Mouse (Mus musculus): ENCODE data around the gene M1ap.

The M1ap gene

GRCm38 (mm10) chr6:82946651-82947050, at the start of gene M1ap:
TSS of gene M1ap (plus strand) at chr6:82946902.
- DNase-seq (ENCODE audit: low read depth, low spot score), result no peak

GRCm38 (mm10) chr6:82897311-82897710, 49.4 kb upstream of the M1ap start:
- no peak for DNase-seq (ENCODE audit: low read depth, low spot score)

- no peak for DNase-seq (ENCODE audit: low read depth, low spot score)
These were observed 48.5 kb upstream of the M1ap start for GRCm38 (mm10) chr6:82898227-82898626.

GRCm38 (mm10) chr6:82898745-82899144, 48.0 kb upstream of the M1ap start:
- DNase-seq (ENCODE audit: low read depth, low spot score), result no peak

- DNase-seq (ENCODE audit: low read depth, low spot score), result no peak
These were observed 44.1 kb upstream of the M1ap start for GRCm38 (mm10) chr6:82902559-82902958.

- no peak for DNase-seq (ENCODE audit: low read depth, low spot score)
These were observed 39.7 kb upstream of the M1ap start for GRCm38 (mm10) chr6:82906985-82907384.

- no peak for DNase-seq (ENCODE audit: low read depth, low spot score)
These were observed 38.7 kb upstream of the M1ap start for GRCm38 (mm10) chr6:82908034-82908433.

GRCm38 (mm10) chr6:82909136-82909855, 37.4 kb upstream of the M1ap start:
- peak; percentile 85 for DNase-seq (ENCODE audit: low read depth, low spot score)

- no peak for DNase-seq (ENCODE audit: low read depth, low spot score)
These were observed 35.4 kb upstream of the M1ap start for GRCm38 (mm10) chr6:82911303-82911702.

GRCm38 (mm10) chr6:82913336-82914247, 33.1 kb upstream of the M1ap start:
- peak; percentile 77 for DNase-seq (ENCODE audit: low read depth, low spot score)

GRCm38 (mm10) chr6:82915889-82916288, 30.8 kb upstream of the M1ap start:
- DNase-seq (ENCODE audit: low read depth, low spot score), result peak; percentile 85

- DNase-seq (ENCODE audit: low read depth, low spot score), result no peak
These were observed 30.2 kb upstream of the M1ap start for GRCm38 (mm10) chr6:82916459-82916858.

- DNase-seq (ENCODE audit: low read depth, low spot score), result no peak
These were observed 29.5 kb upstream of the M1ap start for GRCm38 (mm10) chr6:82917076-82917777.

- peak; percentile 72 for DNase-seq (ENCODE audit: low read depth, low spot score)
These were observed 28.9 kb upstream of the M1ap start for GRCm38 (mm10) chr6:82917778-82918129.

GRCm38 (mm10) chr6:82918371-82918770, 28.3 kb upstream of the M1ap start:
- DNase-seq (ENCODE audit: low read depth, low spot score), result no peak

GRCm38 (mm10) chr6:82919520-82919919, 27.2 kb upstream of the M1ap start:
- DNase-seq (ENCODE audit: low read depth, low spot score), result peak; percentile 55

- peak; percentile 75 for DNase-seq (ENCODE audit: low read depth, low spot score)
These were observed 25.1 kb upstream of the M1ap start for GRCm38 (mm10) chr6:82921426-82922224.

GRCm38 (mm10) chr6:82925005-82925404, 21.7 kb upstream of the M1ap start:
- DNase-seq (ENCODE audit: low read depth, low spot score), result peak; percentile 42

- DNase-seq (ENCODE audit: low read depth, low spot score), result no peak
These were observed 20.6 kb upstream of the M1ap start for GRCm38 (mm10) chr6:82926106-82926505.

GRCm38 (mm10) chr6:82926528-82926927, 20.2 kb upstream of the M1ap start:
- DNase-seq (ENCODE audit: low read depth, low spot score), result no peak

GRCm38 (mm10) chr6:82927617-82928016, 19.1 kb upstream of the M1ap start:
- DNase-seq (ENCODE audit: low read depth, low spot score), result no peak

All from CD4-positive, CD25-positive, alpha-beta regulatory T cell, adult 2 months (primary cell).